Mouse (Mus musculus) urinary bladder, adult 2 months (tissue): ENCODE data around the gene Otop2. TPM values are rescaled to one million over a fixed set of nuclear protein-coding genes. Genes with fewer than 3 reads are reported as not detected.

Experiments
- DNase-seq: peaks from one replicate; pipeline ENCODE4 v3.0.0; 2022; ENCODE audit warnings: low spot score
- polyA plus RNA-seq: library from polyadenylated mRNA; depleted of rRNA; stranded (reverse); fragments of >200 nt; gene quantifications from 2 replicates; pipeline ENCODE4 v1.2.3, GENCODE M21; 2012

The Otop2 gene
- polyA plus RNA-seq, 1 experiment = not detected

DNA sequence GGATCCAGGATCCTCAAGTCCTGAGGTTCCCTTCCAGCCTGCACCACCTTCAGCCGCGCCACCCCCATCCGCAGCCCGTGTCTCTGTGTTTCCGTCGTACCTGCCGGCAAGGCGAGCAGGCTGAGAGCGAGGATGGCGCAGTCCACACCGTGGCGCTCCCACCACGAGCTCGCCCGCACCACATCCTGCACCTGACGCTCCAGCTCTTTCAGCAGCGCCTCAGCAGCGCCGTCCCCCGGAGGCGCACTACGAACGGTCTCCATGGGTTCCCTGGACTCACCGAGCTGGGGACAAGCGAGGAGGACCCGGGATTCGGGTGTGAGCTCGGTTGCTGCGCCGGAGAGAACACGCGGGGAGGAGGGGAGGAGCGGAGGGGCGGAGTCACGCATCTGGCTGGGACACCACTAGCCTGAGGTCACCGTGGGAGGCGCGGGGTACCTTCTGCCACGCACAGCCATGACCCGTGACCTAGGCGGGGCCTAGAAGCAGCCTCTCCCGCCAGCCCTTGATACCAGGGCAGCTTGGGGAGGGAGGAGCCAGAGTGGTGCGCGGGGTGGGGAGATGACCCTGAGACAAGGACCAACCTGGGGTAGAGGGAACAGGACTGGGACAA lies 9.6 kb upstream of the Otop2 start, which contains the start of gene Fads6:
Gene Fads6 (minus strand): TSS at position 450 of the 613 bp plus-strand sequence.
- DNase-seq = no peak

DNA sequence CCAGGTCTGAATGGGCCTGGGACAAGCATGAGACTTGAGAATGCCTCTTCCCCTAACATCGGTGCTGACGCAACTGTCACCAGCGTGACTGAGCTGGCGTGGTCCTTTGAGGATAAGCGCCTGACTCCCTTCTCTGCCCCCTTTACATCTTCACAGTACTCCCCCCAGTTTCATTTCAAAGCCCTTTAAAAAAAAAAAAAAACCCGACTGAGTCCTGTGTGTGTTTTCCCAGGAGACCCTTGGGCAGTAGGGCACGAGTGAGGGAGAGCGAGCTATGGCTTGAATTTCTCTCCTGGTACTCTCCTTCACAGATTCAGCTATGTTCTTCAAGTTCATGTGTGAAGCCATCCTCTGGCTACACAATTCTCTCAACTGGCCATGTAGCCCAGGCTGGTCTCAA lies 8.8 kb upstream of the Otop2 start:
- no peak for DNase-seq

- DNase-seq = no peak
Observed at GRCm38 (mm10) chr11:115300745-115301144, 6.2 kb upstream of the Otop2 start.

DNA sequence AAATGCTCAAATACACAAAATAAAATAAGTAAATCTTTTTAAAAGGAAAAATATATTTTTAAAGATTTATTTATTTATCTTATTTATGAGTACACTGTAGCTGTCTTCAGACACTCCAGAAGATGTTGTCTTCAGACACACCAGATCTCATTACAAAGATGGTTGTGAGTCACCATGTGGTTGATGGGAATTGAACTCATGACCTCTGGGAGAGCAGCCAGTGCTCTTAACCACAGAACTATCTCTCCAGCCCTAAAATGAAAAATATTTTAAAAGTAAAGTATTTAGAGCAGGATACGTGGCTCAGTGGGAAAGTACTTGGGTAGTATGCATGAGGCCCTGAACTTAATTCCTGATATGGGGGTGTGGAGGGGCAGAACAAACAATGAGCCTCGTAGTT lies 5.6 kb upstream of the Otop2 start:
- DNase-seq = no peak

DNA sequence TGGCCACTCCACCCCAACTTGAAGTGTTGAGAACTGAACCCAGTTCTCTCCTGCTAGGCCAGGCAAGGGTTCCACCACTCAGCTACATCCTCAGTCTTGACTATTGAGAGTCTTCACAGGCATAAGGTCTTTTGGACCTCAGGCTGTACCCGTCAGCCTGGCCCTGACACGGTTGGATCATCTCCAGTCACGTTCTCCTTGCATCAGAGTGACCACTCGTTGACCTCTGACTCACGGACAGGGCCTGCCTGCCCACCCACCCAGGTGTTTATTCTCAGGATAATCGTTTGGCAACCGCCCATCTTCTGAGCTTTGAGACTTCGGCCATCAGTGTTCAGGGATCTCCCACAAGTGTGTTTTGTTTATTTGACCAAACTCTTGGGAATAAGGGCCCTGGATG lies 3.8 kb upstream of the Otop2 start:
- no peak for DNase-seq

DNA sequence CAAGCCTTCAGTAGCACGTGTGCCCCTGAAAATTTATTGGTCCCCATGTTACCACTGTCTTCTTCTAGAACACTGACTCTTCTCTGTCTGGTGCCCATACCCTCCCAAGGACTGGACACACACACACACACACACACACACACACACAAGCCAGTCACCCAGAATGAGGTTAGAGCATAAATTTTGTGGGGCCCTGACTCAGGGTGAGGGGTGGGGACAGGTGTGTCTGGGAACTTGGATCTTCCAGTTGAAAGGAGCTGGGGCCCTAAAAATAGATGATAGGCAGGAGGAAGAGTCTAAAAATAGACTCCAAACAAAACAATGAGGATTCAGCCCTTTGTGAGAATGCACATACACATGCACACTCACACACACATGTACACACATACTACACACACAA lies 1.8 kb downstream of the Otop2 start:
- DNase-seq = no peak

DNA sequence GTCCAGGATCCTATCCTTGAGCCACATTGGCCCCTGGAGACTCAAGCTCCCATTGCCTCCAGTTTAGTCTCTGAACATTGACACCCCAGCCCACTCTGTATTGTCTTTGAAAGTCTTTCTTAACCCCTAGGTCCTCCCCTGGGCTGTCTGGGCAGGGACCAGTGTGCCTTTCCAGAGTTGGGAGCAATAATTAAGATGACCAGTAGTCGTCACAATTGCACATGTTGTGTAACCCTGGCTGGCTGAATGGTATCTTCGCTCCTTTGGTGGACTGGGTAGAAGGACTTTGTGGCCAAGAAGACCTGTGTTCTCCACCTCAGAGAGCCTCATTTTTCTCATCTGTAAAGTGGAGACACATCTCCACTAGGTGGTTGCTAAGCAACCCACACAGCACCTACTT lies 7.3 kb downstream of the Otop2 start:
- DNase-seq = no peak

- no peak for DNase-seq
Observed at GRCm38 (mm10) chr11:115317204-115317603, 10.2 kb downstream of the Otop2 start.

DNA sequence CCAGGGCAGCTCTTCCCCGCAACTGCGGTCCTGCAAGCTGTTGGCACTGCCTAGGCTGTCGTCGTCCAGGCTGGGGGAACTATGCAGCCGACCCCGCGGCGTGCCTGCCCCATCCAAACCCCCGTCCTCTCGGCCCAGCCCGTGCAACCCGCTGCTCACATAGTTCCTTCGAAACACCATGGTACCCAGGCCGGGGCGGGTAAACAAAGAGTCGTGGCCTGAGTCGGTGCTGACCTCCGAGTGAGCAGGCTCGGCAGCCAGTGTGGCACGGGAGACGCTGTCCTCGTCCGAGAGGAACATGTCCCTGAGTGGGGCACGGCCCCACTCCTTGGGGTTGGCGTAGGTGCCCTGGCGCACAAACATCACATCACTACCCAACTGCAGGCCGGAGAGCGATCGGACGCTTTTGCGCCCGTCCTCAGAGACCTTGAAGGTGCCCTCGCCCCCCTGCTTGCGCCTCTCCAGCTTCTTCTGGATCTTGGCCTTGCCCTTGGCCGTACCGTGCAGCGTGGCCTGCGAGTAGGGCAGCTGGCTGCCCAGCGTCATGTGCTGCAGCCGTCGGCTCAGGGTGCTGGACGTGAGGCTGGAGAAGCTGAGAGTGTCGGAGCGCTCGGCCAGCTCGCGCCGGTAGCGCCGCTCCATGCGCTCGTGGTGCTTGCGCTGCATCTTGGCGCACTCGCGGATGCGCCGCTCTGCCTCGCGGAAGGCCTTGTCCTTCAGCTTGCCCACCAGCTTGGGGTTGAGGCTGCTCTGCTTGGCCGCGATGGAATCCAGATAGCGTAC lies 11.5 kb downstream of the Otop2 start:
- DNase-seq = no peak

DNA sequence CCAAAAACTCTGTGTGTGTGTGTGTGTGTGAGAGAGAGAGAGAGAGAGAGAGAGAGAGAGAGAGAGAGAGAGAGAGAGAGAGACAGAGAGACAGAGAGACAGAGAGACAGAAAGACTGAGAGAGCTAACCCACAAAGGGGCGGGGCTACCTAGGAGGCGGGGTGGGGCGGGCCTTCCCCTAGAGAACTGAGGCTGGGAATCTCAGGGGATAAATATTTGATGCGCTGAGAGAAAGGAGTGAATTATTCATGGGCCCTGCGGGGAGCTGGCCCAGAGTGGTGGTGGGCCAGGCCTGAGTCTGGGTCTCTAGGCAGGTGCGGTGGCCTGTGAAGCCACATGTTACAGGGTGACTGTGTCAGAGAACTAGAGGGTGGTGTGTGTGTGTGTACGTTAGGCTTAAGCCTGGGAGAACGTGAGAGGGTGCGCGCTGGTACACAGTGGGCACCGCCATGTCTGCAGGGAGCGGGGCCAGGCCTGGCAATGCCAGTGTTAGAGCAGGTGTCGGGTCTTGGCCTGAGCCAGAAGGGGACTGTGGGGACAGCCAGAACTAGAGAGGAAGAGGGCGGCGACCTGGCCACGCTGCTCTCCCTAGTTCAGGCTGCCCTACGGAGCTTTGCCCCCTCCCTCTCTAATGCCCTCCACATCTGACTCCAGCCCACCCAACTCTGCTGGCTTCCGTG lies 12.9 kb downstream of the Otop2 start:
- DNase-seq = no peak

- DNase-seq = peak; percentile 45
Observed at GRCm38 (mm10) chr11:115321906-115322693, 15.1 kb downstream of the Otop2 start, which contains the start of gene Ush1g. TSS of gene Ush1g (minus strand) at chr11:115322041.

- DNase-seq = no peak
Observed at GRCm38 (mm10) chr11:115323354-115323753, 16.4 kb downstream of the Otop2 start.

DNA sequence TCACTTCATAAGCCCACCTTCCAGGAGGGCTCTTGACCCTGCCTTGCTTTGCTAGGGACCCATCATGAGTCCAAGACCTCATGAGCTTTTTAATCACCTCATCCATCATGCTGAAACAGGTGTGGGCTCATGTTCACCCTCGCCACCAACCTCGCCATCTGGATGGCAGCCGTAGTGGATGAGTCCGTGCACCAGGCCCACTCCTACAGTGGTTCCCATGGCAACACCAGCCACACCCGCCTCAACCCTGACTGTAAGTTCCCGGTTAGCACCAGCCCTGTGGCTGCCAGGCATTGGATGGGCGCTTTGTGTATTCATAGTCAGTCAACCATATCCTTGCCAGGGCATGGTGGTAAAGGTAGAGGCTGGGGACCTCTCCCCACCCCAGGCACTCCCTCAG lies 19.8 kb downstream of the Otop2 start:
- DNase-seq = no peak

- DNase-seq = no peak
Observed at GRCm38 (mm10) chr11:115329339-115329738, 22.4 kb downstream of the Otop2 start.

- DNase-seq = no peak
Observed at GRCm38 (mm10) chr11:115334531-115334930, 27.6 kb downstream of the Otop2 start, which contains the start of gene Otop3. TSS of gene Otop3 (plus strand) at chr11:115334731.

GRCm38 (mm10) chr11:115335223-115335622 lies 28.3 kb downstream of the Otop2 start:
- DNase-seq = no peak

DNA sequence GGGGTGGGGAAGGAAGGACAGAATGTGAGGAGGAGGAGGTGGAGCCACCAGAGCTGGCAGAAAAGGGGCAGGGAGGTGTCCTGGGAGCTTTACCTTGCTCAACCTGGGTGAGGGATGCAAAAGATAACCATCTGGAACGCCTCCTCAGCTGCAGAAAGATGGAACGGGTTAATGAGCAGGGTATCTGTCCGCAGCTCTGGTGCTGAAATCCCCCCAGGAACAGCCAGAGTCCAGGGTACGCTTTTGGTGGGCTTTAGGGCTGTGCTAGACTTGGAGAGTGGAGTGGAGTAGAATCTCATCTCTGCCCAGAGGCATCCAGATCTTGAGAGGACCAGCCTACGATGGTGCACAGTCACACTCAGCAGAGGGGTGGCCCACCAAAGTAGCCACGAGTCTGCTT lies 29.2 kb downstream of the Otop2 start:
- no peak for DNase-seq

DNA sequence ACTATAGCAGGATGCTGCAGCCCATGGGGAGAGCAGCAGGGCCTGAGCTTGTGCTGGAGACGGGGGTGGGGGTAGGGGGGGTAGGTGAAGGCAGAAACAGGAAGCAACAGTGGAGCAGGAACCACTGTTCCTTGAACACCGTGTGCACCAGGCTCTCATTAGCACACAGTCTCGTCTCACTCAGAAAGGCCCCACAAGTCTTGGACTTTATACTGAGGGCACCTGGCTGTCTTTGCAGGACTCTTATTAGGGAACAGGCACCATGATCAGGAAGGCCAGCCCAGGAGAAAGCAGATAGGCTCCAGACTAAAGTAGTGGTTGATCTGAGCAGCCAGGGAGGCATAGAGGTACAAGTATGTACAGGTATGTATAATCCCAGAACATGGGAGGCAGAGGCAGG lies 30.4 kb downstream of the Otop2 start:
- no peak for DNase-seq

- DNase-seq = no peak
Observed at GRCm38 (mm10) chr11:115337826-115338225, 30.9 kb downstream of the Otop2 start.

DNA sequence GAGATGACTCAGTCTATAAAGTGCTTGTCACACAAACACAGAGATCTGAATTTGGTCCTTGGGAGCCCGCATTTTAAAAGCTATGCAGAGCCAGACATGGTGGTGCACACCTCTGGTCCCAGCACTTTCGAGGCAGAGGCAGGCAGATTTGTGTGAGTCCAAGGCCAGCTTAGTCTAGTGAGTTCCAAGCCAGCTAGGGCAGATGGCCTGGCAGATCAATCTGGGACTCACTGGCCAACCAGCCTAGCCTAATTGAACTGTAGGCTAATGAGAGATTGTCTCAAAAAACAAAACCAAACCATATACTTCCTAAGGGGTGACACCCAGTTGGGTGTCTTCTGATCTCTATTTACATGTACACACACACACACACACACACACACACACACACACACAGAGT lies 34.3 kb downstream of the Otop2 start:
- no peak for DNase-seq

GRCm38 (mm10) chr11:115341866-115342265 lies 34.9 kb downstream of the Otop2 start:
- no peak for DNase-seq

DNA sequence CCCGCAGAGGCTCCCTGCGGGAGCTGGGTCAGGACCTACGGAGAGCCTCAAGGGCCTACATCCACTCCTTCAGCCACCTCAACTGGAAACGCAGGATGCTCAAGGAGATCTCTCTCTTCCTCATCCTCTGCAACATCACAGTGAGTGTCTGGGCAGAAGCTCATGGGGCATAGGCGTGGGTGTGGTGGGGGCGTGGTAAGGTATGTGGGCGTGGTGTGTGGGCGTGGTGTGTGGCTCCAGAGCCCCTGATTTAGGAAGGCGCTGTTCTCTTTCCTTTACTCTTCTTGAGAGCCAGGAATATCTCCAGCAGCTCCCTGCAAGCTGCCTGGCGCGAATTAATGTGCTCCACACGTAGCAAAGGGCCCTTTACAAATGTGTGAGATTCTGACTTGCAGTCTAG lies 38.0 kb downstream of the Otop2 start:
- no peak for DNase-seq
